Mouse (Mus musculus) urinary bladder, postnatal 36 days (tissue): Measurements from ENCODE around the gene Pde7b.

Experiments
- DNase-seq, 2 experiments: peaks; one replicate each; pipeline ENCODE4 v3.0.0; 2022; ENCODE audit warnings: low spot score in 2 of 2, mixed read lengths in 1 of 2

The Pde7b gene

DNA sequence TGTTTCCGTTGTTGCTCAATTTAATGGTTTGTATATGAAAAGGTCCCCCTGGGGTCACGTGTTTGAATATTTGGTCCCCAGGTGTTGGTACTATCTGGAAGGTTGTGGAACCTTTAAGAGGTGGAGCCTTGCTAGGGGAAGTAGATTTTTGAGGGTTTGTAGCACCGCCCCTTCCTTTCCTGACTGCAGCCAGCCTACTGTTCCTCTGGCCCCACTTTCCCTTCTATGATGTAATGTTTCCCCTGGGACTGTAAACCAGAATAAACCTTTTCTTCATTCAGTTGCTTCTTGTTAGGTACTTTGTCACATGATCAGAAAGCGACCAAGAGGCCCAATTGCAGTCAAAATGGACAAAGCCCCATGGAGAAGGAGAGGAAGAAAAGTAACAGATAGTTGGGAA is 229.8 kb downstream of the Pde7b start:
- no peak for DNase-seq

DNA sequence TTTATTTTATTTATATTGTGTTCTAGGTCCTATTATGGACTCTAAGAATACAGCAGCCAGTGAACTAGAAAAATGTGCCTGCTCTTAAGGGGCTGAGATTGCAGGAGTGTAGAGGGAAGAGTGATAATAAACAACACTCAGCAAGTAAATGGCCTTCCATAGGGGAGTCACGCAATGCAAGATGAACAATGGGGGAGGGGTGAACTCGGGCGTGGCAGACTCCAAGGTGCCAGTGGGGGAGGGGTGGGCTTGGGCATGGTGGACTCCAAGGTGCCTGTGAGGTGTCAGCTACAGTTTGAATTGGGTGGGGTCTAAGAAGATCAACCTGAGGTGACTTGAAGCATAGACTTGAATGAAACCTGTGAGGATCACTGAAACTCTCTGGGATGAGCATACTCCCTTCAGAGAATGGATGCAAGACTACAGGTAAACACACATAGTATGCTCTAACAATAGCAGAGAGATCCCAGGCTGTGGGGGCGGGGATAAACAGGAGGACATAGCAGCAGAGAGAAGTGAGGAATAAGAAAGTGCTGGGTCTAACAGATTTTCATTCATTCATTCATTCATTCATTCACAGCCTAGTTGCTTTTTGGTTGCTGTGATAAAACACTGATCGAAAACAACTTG is 230.9 kb downstream of the Pde7b start:
- DNase-seq: no peak

DNA sequence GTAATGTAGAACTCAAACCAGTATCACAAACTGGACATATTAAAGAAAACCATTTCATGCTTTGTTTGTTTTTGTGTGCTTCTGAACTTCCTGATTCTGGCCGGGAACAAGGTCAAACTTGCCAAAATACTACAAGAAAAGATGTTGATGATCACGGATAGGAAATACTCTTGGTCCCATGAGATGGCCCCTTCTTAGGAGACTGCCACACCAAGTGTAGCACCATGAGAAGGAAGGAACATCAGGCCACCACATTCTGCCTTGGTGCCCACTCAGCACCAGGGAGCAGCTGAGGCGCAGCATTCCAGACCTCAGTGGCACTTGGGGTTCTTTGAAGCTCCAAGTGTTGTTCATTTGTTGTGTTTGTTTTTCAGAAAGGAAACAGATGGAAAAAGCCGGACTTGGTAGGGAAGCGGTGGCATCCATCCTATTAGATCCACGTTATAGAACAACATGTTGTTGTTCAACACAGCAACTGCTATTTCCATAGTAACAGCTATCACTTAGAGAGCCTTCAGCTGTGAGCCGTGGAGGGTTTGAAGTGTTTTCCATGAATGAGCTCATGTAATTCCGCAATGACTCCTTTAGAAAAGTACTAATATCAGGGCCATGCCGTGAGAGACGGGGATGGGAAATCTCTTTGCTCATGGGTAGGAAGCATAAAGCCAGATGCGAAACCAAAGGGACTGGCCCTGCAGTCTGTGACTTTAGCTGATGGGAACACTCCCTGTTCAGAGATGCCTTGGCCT is 232.5 kb downstream of the Pde7b start:
- no peak for DNase-seq

DNA sequence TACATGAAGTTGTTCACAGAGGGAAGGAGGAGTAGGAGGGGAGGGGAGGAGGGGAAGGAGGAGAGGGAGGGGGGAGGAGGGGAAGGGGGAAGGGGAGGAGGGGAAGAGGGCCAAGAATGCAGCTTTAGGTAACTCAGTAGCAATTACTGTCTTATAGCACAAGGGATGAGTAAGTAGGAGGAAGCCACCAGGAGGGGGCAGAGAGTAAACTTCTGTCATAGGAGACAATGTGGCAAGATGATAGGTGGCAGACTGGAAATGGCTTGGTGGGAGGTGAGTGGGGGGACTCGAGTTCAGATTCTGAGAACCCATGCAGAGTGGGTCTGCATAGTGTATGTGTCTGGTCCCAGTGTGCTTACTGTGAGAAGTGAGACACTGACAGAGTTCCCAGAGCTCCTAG is 234.1 kb downstream of the Pde7b start:
- DNase-seq: no peak

DNA sequence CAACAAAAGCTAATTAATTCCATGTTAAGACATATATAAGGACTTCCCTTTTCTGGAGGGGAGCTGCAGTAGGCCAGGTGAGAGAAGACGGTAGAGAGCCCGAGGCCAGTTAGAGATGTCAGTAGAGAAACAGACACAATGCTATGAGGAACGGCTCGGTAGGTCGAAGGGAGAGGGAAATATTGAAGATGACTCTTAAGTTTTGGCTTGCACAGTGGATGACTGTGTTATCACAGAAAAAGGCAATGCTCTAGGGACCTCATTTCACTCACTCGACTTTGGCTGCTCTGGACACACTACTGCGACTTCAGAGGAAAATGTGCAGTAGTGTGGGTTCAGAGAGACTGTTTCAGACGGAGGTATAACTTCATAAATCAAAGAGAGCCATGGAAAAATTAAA is 234.6 kb downstream of the Pde7b start:
- no peak for DNase-seq

DNA sequence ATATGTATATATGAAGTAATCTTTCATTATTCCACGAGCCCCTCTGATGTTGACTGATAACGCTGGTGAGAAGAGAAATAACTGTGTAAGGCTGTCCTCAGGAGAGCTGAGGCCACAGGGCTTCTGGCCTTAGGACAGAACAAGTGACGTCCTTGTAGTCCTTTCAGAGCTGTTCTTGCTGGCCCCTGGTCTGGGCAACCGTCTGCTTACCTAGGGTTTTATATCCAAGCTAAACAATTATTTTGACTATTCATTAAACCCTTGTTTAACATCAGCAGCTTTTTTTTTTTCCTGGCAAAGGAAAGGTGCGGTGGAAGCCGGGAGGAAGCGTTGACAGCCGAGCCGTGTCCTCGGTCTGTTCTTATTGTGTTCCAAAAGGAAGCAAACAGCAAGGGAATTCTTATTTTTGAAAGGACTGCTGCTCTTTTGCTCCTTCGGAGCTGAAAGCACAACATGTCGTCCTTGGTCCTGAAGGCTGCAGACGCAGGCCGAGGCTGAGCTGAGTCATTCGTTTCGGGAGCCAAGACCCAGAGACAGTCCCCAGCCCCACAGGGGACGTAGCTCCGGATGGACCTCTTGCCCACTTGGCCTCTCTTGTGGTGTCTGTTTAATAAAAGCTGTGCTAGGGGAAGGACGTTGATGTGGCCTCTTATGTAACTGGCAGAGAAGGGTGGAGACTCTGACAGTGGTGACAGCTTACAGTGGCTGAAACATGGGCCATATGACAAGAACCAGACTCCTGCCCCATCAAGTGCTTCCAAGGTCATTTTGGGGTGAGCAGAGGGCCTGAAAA is 238.2 kb downstream of the Pde7b start:
- peak; percentile 30 to 74 for DNase-seq

DNA sequence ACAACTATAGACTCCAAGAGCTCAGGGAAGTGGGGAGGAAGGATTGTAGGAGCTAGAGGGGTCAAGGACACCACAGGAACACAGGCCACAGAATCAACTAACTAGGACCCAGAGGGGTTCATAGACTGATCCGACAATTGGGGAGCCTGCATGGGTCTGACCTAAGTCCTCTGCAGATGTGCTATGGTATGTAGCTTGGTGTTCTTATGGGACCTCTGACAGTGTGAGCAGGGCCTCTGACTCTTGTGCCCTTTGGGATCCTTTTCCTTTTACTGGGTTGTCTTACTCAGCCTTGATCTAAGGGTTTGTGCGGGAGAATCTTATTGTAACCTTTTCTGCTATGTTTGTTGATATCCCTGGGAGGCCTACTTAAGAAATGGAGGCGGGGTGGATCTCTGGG is 239.1 kb downstream of the Pde7b start:
- no peak for DNase-seq

DNA sequence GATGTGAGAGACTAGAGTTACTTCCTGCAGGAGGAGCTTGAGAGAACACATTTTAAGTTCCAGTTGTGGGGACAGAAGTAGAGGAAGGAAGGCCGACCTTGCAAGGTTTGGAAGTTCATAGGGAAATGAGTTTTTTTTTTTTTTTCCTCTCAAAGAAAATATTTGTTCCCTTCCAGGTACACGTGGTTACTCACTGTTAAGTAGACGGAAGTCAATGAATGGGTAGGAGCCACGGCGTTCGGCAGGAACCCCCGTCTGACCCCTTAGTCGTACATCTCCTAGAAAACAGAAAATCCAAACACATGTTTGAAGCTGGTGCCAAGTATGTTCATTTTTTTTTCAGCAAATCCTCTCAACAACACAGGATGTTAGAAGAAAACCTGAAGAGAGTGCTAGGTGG is 245.4 kb downstream of the Pde7b start:
- no peak for DNase-seq

DNA sequence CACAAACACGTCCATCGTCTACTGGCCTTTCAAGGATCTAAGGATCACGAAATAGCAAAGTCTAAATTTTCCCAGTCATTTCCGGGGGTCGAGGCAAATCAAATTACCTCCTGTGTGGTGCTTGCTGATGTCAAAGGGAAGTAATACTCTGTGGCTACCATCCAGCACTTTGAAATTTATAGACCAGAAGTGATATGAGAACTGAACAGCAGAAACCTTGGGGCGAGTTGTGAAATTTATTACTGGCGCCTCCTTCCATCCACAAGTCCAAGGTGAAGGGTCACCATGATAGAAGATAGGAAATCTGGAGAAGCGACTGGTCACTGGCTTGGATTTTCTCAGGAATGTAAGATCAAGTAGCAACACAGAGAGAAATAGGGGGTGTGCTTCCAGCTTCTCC is 246.4 kb downstream of the Pde7b start:
- DNase-seq: no peak

DNA sequence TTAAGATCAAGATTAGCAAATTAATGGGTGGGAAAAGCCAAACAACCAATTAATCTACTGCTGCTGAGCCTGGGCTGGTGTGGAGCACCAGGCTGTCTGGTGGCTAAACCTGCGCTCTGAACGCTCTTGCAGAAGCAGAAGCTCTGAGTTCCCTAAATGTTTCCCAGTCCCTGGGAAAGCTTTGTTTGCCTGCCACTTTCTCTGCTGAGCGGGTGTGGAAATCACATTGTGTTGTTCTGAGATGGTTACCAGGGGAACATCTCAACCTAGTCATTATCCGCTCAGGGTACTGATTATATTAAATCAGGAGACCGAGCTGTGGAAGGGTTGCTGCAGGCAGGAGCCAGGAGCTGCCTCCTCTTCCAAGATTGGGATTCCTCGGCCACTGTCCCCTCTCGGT is 250.0 kb downstream of the Pde7b start:
- no peak for DNase-seq

DNA sequence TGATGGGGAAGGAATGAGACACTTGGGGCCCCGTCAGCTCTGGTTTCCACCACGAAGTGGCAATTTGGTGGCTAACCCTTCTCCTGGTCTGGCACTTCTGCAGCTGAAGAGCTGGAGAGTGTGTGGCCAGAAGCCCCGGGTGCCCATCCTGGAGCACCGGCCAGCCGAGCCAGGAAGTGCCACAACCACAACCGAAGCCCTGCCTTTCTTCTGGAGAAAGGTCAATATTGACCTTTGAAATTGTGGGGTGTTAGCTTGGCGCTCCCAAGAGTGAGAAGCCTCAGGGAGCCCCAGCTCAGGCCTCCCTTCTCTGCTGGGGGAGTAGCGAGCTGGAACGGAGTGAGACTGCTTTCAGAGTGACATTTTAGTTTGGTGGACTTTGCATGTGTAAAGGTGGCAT is 250.8 kb downstream of the Pde7b start:
- no peak for DNase-seq

DNA sequence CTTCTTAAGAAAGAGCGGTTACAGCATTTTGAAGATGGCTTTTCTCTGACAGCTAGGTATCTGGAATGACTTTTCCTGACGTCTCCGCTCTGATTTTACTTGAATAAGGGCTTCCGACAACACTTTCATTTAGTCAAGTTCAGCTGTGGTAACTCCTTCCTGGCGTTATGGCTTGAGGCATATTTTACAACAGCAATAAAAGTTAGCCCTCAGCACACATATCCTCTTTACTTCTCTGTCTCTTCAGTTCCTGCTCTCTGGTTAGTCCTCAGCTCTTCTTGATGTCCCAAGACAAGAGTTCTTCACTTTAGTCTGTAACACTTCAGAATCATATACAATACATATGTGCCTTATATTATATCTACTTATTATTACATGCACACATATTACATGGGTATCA is 251.4 kb downstream of the Pde7b start:
- no peak for DNase-seq

DNA sequence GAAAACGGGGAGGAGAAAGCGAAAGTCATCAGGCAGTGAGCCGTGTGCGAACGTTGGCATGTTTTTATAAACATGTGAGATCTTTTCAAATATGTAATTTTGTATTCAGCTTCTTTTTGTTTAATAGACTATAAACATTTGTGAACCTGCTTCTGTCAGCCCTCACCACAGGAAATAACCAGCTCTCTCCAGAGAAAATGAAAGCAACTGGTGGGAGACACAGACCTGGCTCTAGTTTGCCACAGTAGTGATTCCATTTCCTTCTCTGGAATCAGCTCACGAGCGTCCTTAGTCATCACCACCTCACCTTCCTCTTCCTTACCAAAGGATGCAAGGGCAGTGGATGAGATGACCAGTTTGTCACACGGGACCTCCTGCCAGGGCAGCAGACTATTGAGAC is 252.9 kb downstream of the Pde7b start:
- no peak for DNase-seq

DNA sequence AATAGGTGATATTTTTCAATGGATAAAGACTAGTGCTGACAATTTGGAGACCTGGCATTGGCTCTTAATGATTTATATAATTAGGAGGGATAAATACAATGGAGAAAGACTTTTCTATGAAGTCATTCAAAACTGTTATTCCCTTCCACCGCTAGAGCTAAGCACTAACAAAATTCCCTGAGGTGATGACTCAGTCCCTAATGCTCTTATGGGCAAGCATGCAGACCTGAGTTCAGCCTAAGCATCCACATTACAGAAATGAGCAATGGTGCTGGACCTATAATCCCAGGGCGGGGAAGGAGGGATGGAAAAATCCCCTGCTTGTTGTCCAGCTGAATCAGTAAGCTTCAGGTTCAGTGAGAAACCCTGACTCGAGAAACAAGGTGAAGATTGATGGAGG is 260.2 kb downstream of the Pde7b start:
- DNase-seq: no peak

DNA sequence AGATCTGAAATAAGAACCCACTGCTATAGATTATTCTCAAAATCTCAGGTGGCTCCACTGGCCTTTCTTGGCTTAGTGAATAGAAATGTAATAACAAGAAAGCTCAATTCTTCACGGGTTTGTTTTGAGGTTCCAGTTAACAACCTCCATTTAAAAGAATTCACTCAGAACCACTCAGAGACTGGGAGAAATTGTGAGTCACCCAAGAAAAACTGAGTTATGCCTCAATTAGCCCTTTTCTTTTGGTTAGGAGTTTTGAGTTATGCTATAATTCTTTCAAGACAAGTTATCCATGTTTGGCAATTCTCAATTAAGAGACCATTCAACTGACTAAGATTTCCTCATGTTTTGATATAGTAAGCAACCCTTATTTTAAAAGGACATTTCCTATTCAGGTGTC is 260.9 kb downstream of the Pde7b start:
- DNase-seq: no peak

DNA sequence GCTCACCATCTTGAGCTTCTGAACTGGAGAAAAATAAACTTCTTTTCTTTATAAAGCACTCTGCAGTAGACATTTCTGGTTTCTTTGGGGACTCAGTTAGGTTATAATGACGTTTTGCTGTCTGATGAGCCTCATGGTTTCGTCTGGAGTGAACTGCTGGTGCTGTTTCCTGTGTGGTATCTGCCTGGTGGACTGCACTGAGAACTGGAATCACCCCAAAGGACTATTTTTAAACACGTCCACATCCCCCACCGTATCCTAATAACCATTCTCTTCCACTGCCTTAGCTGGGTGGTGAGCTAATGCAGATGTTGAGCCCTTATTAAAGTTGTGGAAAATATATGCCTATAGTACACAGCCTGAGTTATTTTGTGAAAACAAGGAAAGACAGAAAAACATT is 262.3 kb downstream of the Pde7b start:
- DNase-seq: no peak

DNA sequence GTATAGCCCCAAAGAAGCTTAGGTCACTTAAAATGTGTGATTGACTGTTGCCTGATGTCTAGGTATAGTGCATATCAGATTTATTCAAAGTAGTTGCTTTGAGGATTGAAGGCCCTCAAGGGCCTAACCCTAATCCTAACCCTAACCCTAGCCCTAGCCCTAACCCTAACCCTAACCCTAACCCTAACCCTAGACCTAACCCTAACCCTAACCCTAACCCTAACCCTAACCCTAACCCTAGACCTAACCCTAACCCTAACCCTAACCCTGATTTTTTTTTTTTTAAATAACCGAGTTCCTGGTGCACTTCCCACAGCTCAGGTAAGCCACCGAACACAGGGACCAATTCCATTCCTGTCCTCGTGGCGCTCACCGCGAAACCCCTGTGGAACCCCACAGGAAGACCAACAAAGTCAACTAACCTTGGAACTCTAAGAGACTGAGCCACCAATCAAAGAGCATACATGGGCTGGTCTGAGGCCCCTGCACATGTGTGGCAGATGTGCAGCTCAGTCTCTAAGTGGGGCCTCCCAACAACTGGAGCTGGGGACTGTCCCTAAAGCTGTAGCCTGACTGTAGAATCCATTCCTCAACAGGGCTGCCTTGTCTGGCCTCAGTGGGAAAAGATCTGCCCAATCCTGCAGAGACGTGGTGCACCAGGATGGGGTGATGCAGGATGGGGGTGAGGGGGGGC is 265.1 kb downstream of the Pde7b start:
- no peak for DNase-seq

DNA sequence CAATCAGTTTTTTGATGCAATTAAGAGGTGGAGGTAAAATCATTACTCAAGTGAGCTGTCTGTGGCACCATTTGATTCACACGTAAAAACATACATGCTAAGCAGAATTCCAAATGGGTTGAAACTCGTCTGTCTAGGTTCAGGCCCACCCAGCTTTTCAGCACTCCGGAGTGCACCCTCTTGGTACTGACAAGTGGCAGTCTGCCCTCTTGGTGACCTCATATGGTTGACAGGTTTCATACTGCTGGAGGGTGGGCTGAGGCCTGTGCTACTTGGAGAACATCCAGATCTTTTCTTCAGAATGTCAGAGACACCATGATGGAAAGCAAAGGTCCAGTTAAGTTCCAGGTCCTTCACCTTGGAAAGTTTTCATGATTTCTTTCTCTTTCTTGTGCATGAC is 265.7 kb downstream of the Pde7b start:
- DNase-seq: no peak

DNA sequence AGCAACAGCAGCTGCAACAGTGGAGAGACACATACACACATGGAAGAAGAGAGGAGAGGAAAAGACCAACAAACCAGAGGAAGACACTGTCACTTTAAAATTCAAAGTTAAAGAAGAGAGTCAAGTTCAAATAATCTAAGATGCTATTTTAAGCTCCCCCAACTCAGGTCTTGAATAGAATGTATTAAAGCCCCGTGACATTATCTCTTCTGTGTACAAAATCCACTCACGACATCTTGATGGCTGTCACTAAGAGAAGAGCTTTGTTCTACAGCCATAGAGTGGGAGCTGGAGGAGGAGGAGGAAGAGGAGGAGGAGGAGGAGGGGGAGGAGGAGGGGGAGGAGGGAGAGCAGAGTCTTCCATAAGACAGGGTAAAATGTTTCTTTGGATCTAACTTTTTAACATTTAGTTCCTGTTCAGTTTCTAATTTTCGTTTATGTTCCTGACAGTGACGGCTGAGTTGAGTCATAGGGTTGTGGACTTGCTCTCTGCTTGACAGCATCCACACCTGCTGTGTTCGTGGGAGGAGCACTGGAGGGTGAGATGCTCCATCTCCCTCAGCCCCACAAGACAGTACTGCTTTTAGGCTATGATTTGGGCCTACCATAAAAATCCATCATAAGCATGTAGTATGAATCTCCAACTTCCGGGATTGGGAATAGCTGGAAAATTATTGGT is 270.4 kb downstream of the Pde7b start:
- DNase-seq: no peak

DNA sequence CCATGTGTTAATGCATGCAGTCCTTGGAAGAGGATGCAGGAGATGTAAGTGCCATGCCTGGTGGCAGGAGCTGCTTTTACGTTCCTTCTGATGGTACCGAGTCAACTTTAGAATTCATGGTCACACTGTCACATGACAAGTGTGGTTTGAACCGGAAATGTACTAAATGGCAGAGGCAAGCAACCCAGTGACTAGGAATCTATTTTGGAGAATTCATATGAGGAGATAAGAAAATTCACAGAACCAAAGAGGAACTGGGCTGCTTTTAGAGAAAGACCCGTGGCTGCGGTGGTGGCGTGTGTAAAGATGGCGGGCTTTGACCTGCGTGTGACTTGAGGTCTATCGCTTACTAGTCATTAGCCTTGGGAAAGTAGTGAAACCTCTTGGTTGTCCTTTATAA is 287.4 kb downstream of the Pde7b start:
- DNase-seq: no peak

DNA sequence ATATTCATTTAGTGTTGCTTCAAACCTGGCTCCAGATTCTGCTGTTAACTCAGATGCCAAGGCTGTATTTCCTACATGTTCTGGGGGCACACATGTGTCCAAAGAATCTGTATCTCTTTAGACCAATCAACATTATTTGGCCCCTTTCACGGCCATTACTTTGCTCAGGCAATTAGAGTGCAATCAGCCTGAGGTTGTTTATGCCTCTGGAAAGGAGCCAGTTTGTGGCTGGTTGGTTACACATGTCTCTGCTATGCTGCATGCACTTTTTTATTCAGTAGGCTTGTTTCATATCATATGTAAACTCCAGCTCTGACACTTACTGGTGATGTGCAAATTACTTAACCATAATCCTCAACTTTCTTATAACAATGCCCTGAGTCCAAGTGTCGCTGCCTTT is 287.9 kb downstream of the Pde7b start:
- DNase-seq: no peak

DNA sequence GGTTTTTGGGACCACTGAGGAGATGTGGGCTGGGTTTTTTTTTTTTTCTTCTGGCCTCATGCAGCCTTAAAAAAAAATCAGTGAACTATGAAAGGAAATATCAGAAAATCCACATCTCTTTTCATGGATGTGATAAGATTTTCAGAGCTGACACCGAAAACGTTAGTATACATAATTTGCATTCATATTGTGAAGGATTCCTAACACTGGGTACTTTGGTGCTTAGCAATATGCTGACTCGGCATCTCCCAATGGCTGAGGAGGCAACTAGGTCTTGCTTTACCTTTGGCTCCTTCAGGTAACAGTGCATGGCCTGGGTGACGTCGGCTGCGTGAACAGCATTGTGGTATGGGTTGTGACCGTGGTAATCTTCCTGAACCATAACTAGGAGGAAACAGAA is 289.0 kb downstream of the Pde7b start:
- no peak for DNase-seq
